Mouse (Mus musculus) ES-Bruce4 (cell line): ENCODE measurements at regions not wholly inside any gene's neighbourhood (a gene's known extent, or its start where the extent isn't known, plus 50 kb on each side); places are given as distances from the start of the nearest gene placed in this dataset.

Experiments used
- H3K27ac ChIP-seq: 2 replicates; pipeline ENCODE4 v1.5.1; 2012; ENCODE audit warnings: low read length, inconsistent platforms; ENCODE audit not compliant: insufficient read depth
- H3K27me3 ChIP-seq: 2 replicates; pipeline ENCODE4 v1.6.1; 2012; ENCODE audit warnings: mild to moderate bottlenecking, low read length, inconsistent platforms; ENCODE audit not compliant: control insufficient read depth, poor library complexity, insufficient read depth, severe bottlenecking
- H3K36me3 ChIP-seq: 2 replicates; pipeline ENCODE4 v1.6.1; 2012; ENCODE audit warnings: inconsistent platforms, mild to moderate bottlenecking, low read length, moderate library complexity; ENCODE audit not compliant: control insufficient read depth, poor library complexity, insufficient read depth, severe bottlenecking
- H3K4me1 ChIP-seq: one replicate; pipeline ENCODE4 v1.8.1; 2011; ENCODE audit warnings: low read length; ENCODE audit not compliant: control insufficient read depth, insufficient read depth
- H3K4me3 ChIP-seq: 2 replicates; pipeline ENCODE4 v1.5.1; 2011; ENCODE audit warnings: low read depth, mild to moderate bottlenecking, low read length
- H3K9ac ChIP-seq: 2 replicates; pipeline ENCODE4 v1.6.1; 2012; ENCODE audit warnings: low read depth, mild to moderate bottlenecking, inconsistent platforms; ENCODE audit not compliant: poor library complexity, severe bottlenecking
- H3K9me3 ChIP-seq: replicated peaks from 2 replicates; pipeline ENCODE4 v1.6.1; 2012; ENCODE audit warnings: mild to moderate bottlenecking, low read length, inconsistent platforms; ENCODE audit not compliant: control insufficient read depth, poor library complexity, insufficient read depth, severe bottlenecking
- CTCF ChIP-seq: IDR thresholded peaks from one replicate; pipeline ENCODE4 v1.8.1; 2011; ENCODE audit warnings: low read depth, low read length
- EP300 ChIP-seq: IDR thresholded peaks from 2 replicates; pipeline ENCODE4 v1.6.1; 2011; ENCODE audit warnings: low read depth, low read length; ENCODE audit not compliant: insufficient read depth
- POLR2A ChIP-seq: IDR thresholded peaks from one replicate; pipeline ENCODE4 v1.8.1; 2011; ENCODE audit warnings: low read length; ENCODE audit not compliant: insufficient read depth

- Histone ChIP-seq H3K9ac (no peak overlapping the region), H3K36me3 (no peaks in the 10 kb centered on the region), H3K27ac (no peak overlapping the region), H3K4me3 (no peak overlapping the region), H3K4me1 (no peaks in the 10 kb centered on the region), H3K27me3 (no peaks in the 10 kb centered on the region), H3K9me3 (no peaks in the 10 kb centered on the region)
- no peak for TF ChIP-seq EP300
- no peak for TF ChIP-seq CTCF
- no peak for TF ChIP-seq POLR2A
Observed at GRCm38 (mm10) chr17:16101548-16101947, 270.7 kb upstream of the Rgmb start.

DNA sequence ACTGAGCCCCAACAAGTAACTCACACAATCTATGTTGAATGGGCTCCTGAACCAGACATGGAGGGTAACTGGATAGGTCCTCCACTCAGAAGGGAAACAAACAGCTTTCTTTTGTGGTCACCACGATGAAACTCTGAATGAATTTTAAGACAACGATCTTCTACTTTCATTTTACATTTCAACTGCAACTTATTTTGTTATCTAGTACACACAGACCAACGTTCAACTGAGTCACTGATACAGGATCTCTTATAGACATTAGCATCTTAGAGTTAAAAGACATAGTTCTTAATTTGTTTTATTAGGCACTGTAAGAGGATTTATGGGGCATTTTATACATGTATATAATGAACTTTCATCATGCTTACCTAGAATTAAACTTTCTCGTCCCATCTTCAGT, 262.1 kb upstream of the Rgmb start:
- no peak overlapping the region for H3K4me3 ChIP-seq
- H3K27ac ChIP-seq, result no peak overlapping the region
- no peaks in the 10 kb centered on the region for H3K4me1 ChIP-seq
- TF ChIP-seq POLR2A (no peak), CTCF (no peak), EP300 (no peak)
- H3K36me3 ChIP-seq, result no peaks in the 10 kb centered on the region
- H3K9me3 ChIP-seq, result no peaks in the 10 kb centered on the region
- H3K9ac ChIP-seq, result no peak overlapping the region
- H3K27me3 ChIP-seq, result no peaks in the 10 kb centered on the region

DNA sequence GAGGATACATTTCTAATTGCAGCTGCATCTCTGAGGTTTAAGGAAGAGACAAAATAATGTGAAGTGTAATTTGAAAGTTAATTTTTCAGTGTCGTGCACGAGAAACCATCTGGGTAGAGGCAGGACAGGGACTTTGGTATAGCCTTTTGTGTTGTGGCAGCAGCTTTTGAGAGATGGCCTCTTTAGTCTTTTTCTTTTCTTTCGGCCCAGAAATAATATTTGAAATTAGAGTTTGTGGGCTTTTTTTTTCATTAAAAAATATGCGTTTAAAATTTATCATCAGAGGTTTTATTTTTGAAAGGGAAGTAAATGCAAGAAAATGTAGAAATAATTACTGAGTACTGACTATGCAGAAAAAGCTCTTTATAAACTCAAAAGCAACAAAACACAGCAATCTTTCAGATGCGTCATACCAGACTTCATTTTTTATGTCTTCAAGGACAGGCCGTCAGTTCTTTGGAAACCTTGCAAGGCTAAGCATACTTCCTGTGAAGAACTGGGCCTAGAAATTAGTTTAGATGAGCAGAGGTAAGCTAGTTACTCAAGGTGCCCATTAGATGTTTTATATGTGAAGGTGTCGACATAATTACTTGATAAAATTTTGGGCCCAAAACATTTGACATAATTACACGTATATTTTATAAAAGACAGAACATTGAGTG, 258.9 kb upstream of the Rgmb start:
- no peak overlapping the region for H3K4me3 ChIP-seq
- no peaks in the 10 kb centered on the region for H3K4me1 ChIP-seq
- TF ChIP-seq CTCF, result no peak
- no peak for TF ChIP-seq POLR2A
- no peak for TF ChIP-seq EP300
- H3K9me3 ChIP-seq, result no peaks in the 10 kb centered on the region
- H3K36me3 ChIP-seq, result no peaks in the 10 kb centered on the region
- H3K27ac ChIP-seq, result no peak overlapping the region
- H3K27me3 ChIP-seq, result no peaks in the 10 kb centered on the region
- H3K9ac ChIP-seq, result no peak overlapping the region

- Histone ChIP-seq H3K4me3 (no peak overlapping the region), H3K4me1 (no peaks in the 10 kb centered on the region), H3K27ac (no peak overlapping the region), H3K27me3 (no peaks in the 10 kb centered on the region), H3K36me3 (no peaks in the 10 kb centered on the region), H3K9me3 (no peaks in the 10 kb centered on the region), H3K9ac (no peak overlapping the region)
- TF ChIP-seq CTCF (no peak), EP300 (no peak), POLR2A (no peak)
Observed at GRCm38 (mm10) chr17:16088879-16089618, 258.2 kb upstream of the Rgmb start.

DNA sequence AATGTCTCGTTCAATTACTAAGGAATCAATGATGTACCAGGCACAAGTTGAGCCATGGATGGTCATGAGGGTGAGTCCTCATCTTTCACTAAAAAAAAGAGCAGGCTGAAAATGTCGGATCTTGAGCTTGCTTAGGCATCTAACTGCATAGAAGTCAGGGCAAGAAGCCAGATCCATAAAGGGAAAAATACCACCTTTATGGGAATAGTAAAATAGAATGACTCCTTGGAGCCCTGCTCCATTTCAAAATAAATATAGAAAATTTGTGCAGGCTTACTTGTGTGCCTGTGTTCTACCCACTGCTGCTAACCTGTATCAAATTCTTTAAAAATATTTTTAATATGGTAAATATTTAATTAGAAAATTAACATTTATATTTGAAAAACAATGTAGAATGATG, 256.2 kb upstream of the Rgmb start:
- H3K36me3 ChIP-seq, result no peaks in the 10 kb centered on the region
- H3K4me3 ChIP-seq, result no peak overlapping the region
- no peak for TF ChIP-seq POLR2A
- no peak for TF ChIP-seq EP300
- TF ChIP-seq CTCF, result no peak
- H3K27me3 ChIP-seq, result no peaks in the 10 kb centered on the region
- H3K9ac ChIP-seq, result no peak overlapping the region
- no peaks in the 10 kb centered on the region for H3K4me1 ChIP-seq
- no peak overlapping the region for H3K27ac ChIP-seq
- no peaks in the 10 kb centered on the region for H3K9me3 ChIP-seq

DNA sequence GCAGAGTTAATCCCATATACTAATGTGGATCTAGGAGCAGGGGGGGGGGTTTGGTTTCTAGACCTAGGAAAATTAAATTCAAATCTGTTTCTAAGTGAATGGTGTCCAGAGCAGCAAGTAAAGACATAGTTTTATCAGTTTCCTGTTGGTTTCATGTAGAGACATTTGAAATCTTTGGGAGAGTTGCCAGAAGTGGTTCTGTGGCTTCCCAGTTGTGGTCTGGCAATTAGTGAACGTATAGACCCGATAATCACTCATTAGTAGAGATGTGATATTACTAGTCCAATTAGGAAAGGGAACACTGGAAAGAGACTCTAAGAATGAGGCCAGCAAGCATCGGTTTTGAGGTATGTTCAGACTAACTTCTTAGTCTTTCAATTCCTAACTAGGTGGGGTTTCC, 252.0 kb upstream of the Rgmb start:
- Histone ChIP-seq H3K36me3 (no peaks in the 10 kb centered on the region), H3K9me3 (peaks cover 3% of the 10 kb centered on the region; the same call in 1 of the 2 replicates), H3K4me1 (no peaks in the 10 kb centered on the region), H3K27ac (no peak overlapping the region), H3K9ac (no peak overlapping the region), H3K4me3 (no peak overlapping the region), H3K27me3 (no peaks in the 10 kb centered on the region)
- TF ChIP-seq CTCF, result no peak
- no peak for TF ChIP-seq EP300
- no peak for TF ChIP-seq POLR2A
